Mouse (Mus musculus): Measurements from ENCODE around the gene Arsb. TPM values are rescaled to one million over a fixed set of nuclear protein-coding genes. Genes with fewer than 3 reads are reported as not detected.
A peak's percentile ranks its signal among the peaks of the same experiment; 100 is the strongest.

Gene Arsb
- polyA plus RNA-seq, 1 experiment from 2014 or later = 7.0 TPM

DNA sequence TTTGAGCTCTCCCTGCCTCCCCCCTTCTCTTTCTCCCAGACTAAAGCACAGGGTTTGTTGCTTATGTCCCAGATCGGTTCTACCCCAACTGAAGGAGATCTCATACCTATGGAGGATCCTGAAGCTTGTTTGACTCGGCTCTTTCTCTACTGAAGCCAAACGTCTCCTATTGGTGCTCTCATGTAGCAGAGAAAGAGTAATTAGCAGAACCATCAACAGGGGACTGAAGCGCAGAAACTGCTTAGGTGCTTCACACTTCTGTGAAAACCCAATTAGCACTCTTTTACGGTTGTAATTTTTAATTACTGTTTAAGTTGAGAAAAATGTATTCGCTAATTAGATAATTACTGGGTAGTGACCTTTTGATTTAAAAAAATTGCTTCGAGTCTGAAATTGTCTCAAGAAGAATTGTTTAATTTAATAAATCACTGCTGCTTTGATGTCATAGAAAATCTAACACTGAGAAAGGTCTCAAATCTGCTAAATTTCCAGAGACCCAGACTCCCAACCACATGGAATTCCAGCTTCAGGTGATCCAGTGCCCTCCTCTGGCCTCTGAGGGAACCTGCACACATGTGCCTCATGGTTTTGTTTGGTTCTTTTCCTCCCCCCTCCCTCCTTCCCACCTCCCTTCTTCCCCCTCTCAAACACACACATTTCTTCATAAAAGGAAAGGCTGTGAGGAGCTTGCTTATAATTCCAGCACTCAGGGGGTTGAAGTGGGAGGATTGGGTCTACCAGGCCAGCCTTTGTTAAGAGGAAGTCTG lies 54.5 kb downstream of the Arsb start:
- Histone ChIP-seq H3K27me3 (ENCODE audit: control insufficient read depth, insufficient read depth, low read length) (no peaks in the 10 kb centered on the region), H3K9me3 (ENCODE audit: control insufficient read depth, low read length) (no peaks in the 10 kb centered on the region), H3K27ac (ENCODE audit: low read depth, low read length) (no peak overlapping the region), H3K36me3 (ENCODE audit: control insufficient read depth, insufficient read depth, low read length) (no peaks in the 10 kb centered on the region), H3K4me2 (replicated peaks; ENCODE audit: low read depth, low read length) (no peak overlapping the region), H3K4me1 (replicated peaks; ENCODE audit: control insufficient read depth, insufficient read depth, low read length) (no peaks in the 10 kb centered on the region), H3K4me3 (ENCODE audit: low read depth, low read length) (no peak overlapping the region), H3K9ac (ENCODE audit: low read depth, low read length) (no peak overlapping the region)
- ATAC-seq (ENCODE audit: low FRiP score) = no peak
- 87% methylated on average over 7 of the region's 7 CpGs for WGBS
- no peak for DNase-seq (ENCODE audit: low spot score)

GRCm38 (mm10) chr13:93827745-93828144 lies 56.3 kb downstream of the Arsb start:
- Histone ChIP-seq H3K27me3 (ENCODE audit: control insufficient read depth, insufficient read depth, low read length) (no peaks in the 10 kb centered on the region), H3K4me2 (replicated peaks; ENCODE audit: low read depth, low read length) (no peak overlapping the region), H3K4me1 (replicated peaks; ENCODE audit: control insufficient read depth, insufficient read depth, low read length) (no peaks in the 10 kb centered on the region), H3K9me3 (ENCODE audit: control insufficient read depth, low read length) (no peaks in the 10 kb centered on the region), H3K36me3 (ENCODE audit: control insufficient read depth, insufficient read depth, low read length) (no peaks in the 10 kb centered on the region), H3K27ac (ENCODE audit: low read depth, low read length) (no peak overlapping the region), H3K4me3 (ENCODE audit: low read depth, low read length) (no peak overlapping the region), H3K9ac (ENCODE audit: low read depth, low read length) (no peak overlapping the region)
- ATAC-seq (ENCODE audit: low FRiP score) (no peak), DNase-seq (ENCODE audit: low spot score) (no peak)
- WGBS = 78% methylated on average over 2 of the region's 2 CpGs

DNA sequence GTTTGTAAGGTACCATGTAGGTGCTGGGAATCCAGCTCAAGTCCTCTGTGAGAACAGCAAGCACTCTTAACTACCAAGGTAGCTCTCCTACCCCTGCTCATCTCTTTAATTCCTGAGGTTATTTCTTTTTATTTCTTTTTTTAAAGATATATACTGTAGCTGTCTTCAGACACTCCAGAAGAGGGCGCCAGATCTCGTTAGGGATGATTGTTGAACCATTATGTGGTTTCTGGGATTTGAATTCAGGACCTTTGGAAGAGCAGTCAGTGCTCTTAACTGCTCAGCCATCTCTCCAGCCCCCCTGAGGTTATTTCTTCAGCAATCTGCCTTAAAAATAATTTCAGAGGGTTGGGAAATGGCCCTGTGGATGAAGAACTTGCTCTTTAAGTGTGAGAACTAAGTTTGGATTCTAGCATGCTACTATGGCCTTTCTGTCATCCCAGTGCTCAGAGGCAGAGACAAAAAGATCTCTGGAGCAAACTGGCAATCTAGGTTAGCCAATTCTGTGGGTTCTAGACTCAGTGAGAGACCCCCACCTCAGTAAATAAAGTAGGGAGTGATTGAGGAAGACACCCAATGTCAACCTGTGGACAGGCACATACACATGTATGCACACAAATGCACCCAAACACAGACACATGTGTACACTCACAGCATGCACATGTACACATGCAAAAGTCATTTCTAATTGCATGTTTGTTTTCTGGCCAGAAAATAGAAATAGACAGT lies 58.3 kb downstream of the Arsb start:
- Histone ChIP-seq H3K9ac (ENCODE audit: low read depth, low read length) (no peak overlapping the region), H3K4me1 (replicated peaks; ENCODE audit: control insufficient read depth, insufficient read depth, low read length) (no peaks in the 10 kb centered on the region), H3K9me3 (ENCODE audit: control insufficient read depth, low read length) (no peaks in the 10 kb centered on the region), H3K27me3 (ENCODE audit: control insufficient read depth, insufficient read depth, low read length) (no peaks in the 10 kb centered on the region), H3K4me3 (ENCODE audit: low read depth, low read length) (no peak overlapping the region), H3K27ac (ENCODE audit: low read depth, low read length) (no peak overlapping the region), H3K36me3 (ENCODE audit: control insufficient read depth, insufficient read depth, low read length) (no peaks in the 10 kb centered on the region), H3K4me2 (replicated peaks; ENCODE audit: low read depth, low read length) (no peak overlapping the region)
- 56% methylated on average over 2 of the region's 2 CpGs for WGBS
- ATAC-seq (ENCODE audit: low FRiP score) (no peak), DNase-seq (ENCODE audit: low spot score) (no peak)

DNA sequence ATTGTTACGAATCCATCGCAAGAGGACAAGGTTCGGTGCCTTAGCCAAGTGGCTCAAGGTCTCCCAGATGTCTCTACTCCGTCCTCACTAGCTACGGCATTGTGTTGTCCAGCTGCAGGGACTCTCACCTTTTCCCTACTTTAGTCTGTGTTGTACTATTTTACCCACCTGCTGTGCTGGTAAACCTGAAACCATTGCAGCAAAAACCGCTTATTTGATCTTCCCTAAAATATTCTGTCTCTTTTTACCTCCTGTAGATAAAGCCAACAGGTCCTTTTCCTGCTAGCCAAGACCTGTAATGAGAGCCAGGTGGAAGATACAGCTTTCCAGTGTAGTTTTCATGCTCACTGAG lies 58.8 kb downstream of the Arsb start:
- Histone ChIP-seq H3K4me2 (replicated peaks; ENCODE audit: low read depth, low read length) (no peak overlapping the region), H3K36me3 (ENCODE audit: control insufficient read depth, insufficient read depth, low read length) (no peaks in the 10 kb centered on the region), H3K4me3 (ENCODE audit: low read depth, low read length) (no peak overlapping the region), H3K4me1 (replicated peaks; ENCODE audit: control insufficient read depth, insufficient read depth, low read length) (no peaks in the 10 kb centered on the region), H3K9me3 (ENCODE audit: control insufficient read depth, low read length) (no peaks in the 10 kb centered on the region), H3K27me3 (ENCODE audit: control insufficient read depth, insufficient read depth, low read length) (no peaks in the 10 kb centered on the region), H3K9ac (ENCODE audit: low read depth, low read length) (no peak overlapping the region), H3K27ac (ENCODE audit: low read depth, low read length) (no peak overlapping the region)
- 81% methylated on average over 6 of the region's 6 CpGs for WGBS
- ATAC-seq (ENCODE audit: low FRiP score) (no peak), DNase-seq (ENCODE audit: low spot score) (no peak)

- Histone ChIP-seq H3K9me3 (ENCODE audit: control insufficient read depth, low read length) (no peaks in the 10 kb centered on the region), H3K4me3 (ENCODE audit: low read depth, low read length) (no peak overlapping the region), H3K4me1 (replicated peaks; ENCODE audit: control insufficient read depth, insufficient read depth, low read length) (no peaks in the 10 kb centered on the region), H3K36me3 (ENCODE audit: control insufficient read depth, insufficient read depth, low read length) (no peaks in the 10 kb centered on the region), H3K9ac (ENCODE audit: low read depth, low read length) (no peak overlapping the region), H3K4me2 (replicated peaks; ENCODE audit: low read depth, low read length) (no peak overlapping the region), H3K27me3 (ENCODE audit: control insufficient read depth, insufficient read depth, low read length) (no peaks in the 10 kb centered on the region), H3K27ac (ENCODE audit: low read depth, low read length) (no peak overlapping the region)
- DNase-seq (ENCODE audit: low spot score) = no peak
- WGBS = 88% methylated on average over 12 of the region's 12 CpGs
- ATAC-seq (ENCODE audit: low FRiP score) = no peak
Observed at GRCm38 (mm10) chr13:93837481-93838225, 66.2 kb downstream of the Arsb start.

- no peak for ATAC-seq (ENCODE audit: low FRiP score)
- Histone ChIP-seq H3K4me2 (replicated peaks; ENCODE audit: low read depth, low read length) (no peak overlapping the region), H3K9me3 (ENCODE audit: control insufficient read depth, low read length) (no peaks in the 10 kb centered on the region), H3K36me3 (ENCODE audit: control insufficient read depth, insufficient read depth, low read length) (no peaks in the 10 kb centered on the region), H3K4me3 (ENCODE audit: low read depth, low read length) (no peak overlapping the region), H3K9ac (ENCODE audit: low read depth, low read length) (no peak overlapping the region), H3K27ac (ENCODE audit: low read depth, low read length) (peak overlapping the region; percentile 70; the same call in 1 of the 2 replicates), H3K4me1 (replicated peaks; ENCODE audit: control insufficient read depth, insufficient read depth, low read length) (no peaks in the 10 kb centered on the region), H3K27me3 (ENCODE audit: control insufficient read depth, insufficient read depth, low read length) (no peaks in the 10 kb centered on the region)
- WGBS = 68% methylated on average over 8 of the region's 8 CpGs
- DNase-seq (ENCODE audit: low spot score) = no peak
Observed at GRCm38 (mm10) chr13:93838431-93839136, 67.2 kb downstream of the Arsb start.

DNA sequence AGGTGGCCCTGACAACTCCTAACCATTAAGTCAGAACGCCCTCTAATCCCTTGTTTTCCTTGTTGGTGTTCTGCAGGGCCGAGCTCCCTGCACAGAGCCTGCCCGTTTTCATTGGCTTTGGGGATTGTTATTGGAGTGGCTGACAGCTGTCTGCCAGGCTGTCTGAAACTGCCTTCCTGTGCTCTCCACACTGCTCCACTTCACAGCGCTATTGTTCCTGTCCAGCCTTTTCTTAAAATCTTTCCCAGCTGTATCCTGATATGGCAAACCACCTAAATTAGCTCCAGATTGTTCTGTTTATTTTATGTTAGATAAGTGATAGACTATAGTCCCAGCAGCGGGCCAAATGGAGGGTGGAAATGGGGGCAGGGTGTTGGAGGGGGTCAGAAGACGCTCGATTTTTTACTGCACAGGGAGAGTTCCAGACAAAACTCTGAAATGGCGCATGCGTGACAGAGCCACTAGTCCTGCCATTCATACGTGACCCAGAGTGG lies 67.8 kb downstream of the Arsb start:
- ATAC-seq (ENCODE audit: low FRiP score) = peak; percentile 59; the same call in 1 of the 2 replicates
- H3K9me3 ChIP-seq (ENCODE audit: control insufficient read depth, low read length) = no peaks in the 10 kb centered on the region
- peak overlapping the region; percentile 70 for H3K27ac ChIP-seq (ENCODE audit: low read depth, low read length)
- 36% methylated on average over 10 of the region's 10 CpGs for WGBS
- no peak overlapping the region for H3K9ac ChIP-seq (ENCODE audit: low read depth, low read length)
- no peaks in the 10 kb centered on the region for H3K4me1 ChIP-seq (replicated peaks; ENCODE audit: control insufficient read depth, insufficient read depth, low read length)
- no peak overlapping the region for H3K4me2 ChIP-seq (replicated peaks; ENCODE audit: low read depth, low read length)
- DNase-seq (ENCODE audit: low spot score) = peak; percentile 50
- no peaks in the 10 kb centered on the region for H3K36me3 ChIP-seq (ENCODE audit: control insufficient read depth, insufficient read depth, low read length)
- H3K4me3 ChIP-seq (ENCODE audit: low read depth, low read length) = no peak overlapping the region
- no peaks in the 10 kb centered on the region for H3K27me3 ChIP-seq (ENCODE audit: control insufficient read depth, insufficient read depth, low read length)

DNA sequence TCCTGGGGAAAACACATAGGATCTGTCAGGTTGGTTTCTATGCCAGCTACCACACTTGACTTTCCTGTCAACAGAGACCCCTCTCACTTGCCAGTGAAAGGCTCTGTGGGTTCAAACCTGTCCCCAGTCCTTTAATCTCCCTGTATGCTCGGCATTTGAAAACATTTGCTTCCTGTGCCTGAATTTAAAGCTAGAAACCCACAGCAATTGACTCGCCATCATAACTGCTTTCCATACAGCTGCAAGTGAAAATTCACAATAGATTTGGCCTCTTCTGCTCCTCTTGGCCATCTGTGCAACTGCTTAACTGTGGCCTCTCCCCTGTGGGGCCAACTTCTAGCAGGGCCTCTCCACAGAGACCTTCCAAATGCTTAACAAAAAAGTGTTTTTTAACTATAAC lies 68.3 kb downstream of the Arsb start:
- no peak overlapping the region for H3K4me3 ChIP-seq (ENCODE audit: low read depth, low read length)
- H3K27ac ChIP-seq (ENCODE audit: low read depth, low read length) = peak overlapping the region; percentile 70
- H3K27me3 ChIP-seq (ENCODE audit: control insufficient read depth, insufficient read depth, low read length) = no peaks in the 10 kb centered on the region
- H3K4me2 ChIP-seq (replicated peaks; ENCODE audit: low read depth, low read length) = no peak overlapping the region
- 34% methylated on average over 2 of the region's 2 CpGs for WGBS
- H3K9me3 ChIP-seq (ENCODE audit: control insufficient read depth, low read length) = no peaks in the 10 kb centered on the region
- H3K9ac ChIP-seq (ENCODE audit: low read depth, low read length) = no peak overlapping the region
- no peaks in the 10 kb centered on the region for H3K36me3 ChIP-seq (ENCODE audit: control insufficient read depth, insufficient read depth, low read length)
- ATAC-seq (ENCODE audit: low FRiP score) (no peak), DNase-seq (ENCODE audit: low spot score) (no peak)
- H3K4me1 ChIP-seq (replicated peaks; ENCODE audit: control insufficient read depth, insufficient read depth, low read length) = no peaks in the 10 kb centered on the region
